Mouse (Mus musculus): Measurements from ENCODE around the gene Bcl2l15. TPM values are rescaled to one million over a fixed set of nuclear protein-coding genes. Genes with fewer than 3 reads are reported as not detected.

Bcl2l15 gene
- polyA plus RNA-seq, 1 experiment from 2014 or later, result 0.17 TPM

Other genes starting within 250 kb of the Bcl2l15 start
- 0.26 and 0.38 TPM in 2 replicates for gene Atg4a-ps, start 186.5 kb upstream of the Bcl2l15 start, polyA plus RNA-seq (2015; fragmentation: Nextera tagmentation; extraction: Ambion mirVana)
- 7.3 and 8.7 TPM in 2 replicates for gene Olfml3, start 94.6 kb upstream of the Bcl2l15 start, polyA plus RNA-seq (2015; fragmentation: Nextera tagmentation; extraction: Ambion mirVana)
- not detected in 2 replicates for gene Gm10964, start 93.2 kb upstream of the Bcl2l15 start, polyA plus RNA-seq (2015; fragmentation: Nextera tagmentation; extraction: Ambion mirVana)
- gene Hipk1, start 41.0 kb upstream of the Bcl2l15 start, polyA plus RNA-seq (2015; fragmentation: Nextera tagmentation; extraction: Ambion mirVana), result 11.8 and 13.3 TPM in 2 replicates
- gene Dclre1b, start 23.2 kb upstream of the Bcl2l15 start, polyA plus RNA-seq (2015; fragmentation: Nextera tagmentation; extraction: Ambion mirVana), result 22.2 and 23.4 TPM in 2 replicates
- 22.9 and 25.1 TPM in 2 replicates for gene Ap4b1, start 23.1 kb upstream of the Bcl2l15 start, polyA plus RNA-seq (2015; fragmentation: Nextera tagmentation; extraction: Ambion mirVana)
- 0.53 TPM in 1 of 2 replicates, not detected in the other for gene Gm43064, start 23.0 kb upstream of the Bcl2l15 start, polyA plus RNA-seq (2015; fragmentation: Nextera tagmentation; extraction: Ambion mirVana)
- gene Ptpn22, start 27.2 kb downstream of the Bcl2l15 start, polyA plus RNA-seq (2015; fragmentation: Nextera tagmentation; extraction: Ambion mirVana), result 0.38 and 0.47 TPM in 2 replicates
- 21.3 and 24.4 TPM in 2 replicates for gene Rsbn1, start 81.5 kb downstream of the Bcl2l15 start, polyA plus RNA-seq (2015; fragmentation: Nextera tagmentation; extraction: Ambion mirVana)
- 27.9 and 30.0 TPM in 2 replicates for gene Phtf1, start 135.5 kb downstream of the Bcl2l15 start, polyA plus RNA-seq (2015; fragmentation: Nextera tagmentation; extraction: Ambion mirVana)

Measured in hindbrain, embryonic 13.5 days (tissue).